ENCODE assay signal across 19 mouse cellular contexts in genomic region chr1:137963656-137964055, GRCm38 (mm10).
DNase-seq lines count a peak whose midpoint lies in the region; ATAC-seq and TF ChIP-seq lines count a peak whose summit lies in the region.
"Had no signal": no experiment of that assay in that cellular context is flagged by ENCODE, and none has a peak within 500 bp of the region (broad histone marks: within the 10 kb centered on the region; RNA-seq: fewer than 3 reads in every experiment).

No protein-coding gene starts in this region.

- ATAC-seq in forebrain, embryonic 15.5 days (replicated peaks), result no peak
- no peak for ATAC-seq in forebrain, embryonic 14.5 days
- ATAC-seq in midbrain, embryonic 11.5 days (ENCODE audit: low FRiP score), result no peak
- ATAC-seq in midbrain, embryonic 14.5 days (ENCODE audit: low FRiP score, low TSS enrichment), result no peak
- no peak for ATAC-seq in midbrain, postnatal 0 days (ENCODE audit: low FRiP score)
- ATAC-seq in granulocyte monocyte progenitor cell, adult 5-6 weeks (replicated peaks; ENCODE audit: poor library complexity, severe bottlenecking), result no peak

- H3K27me3 ChIP-seq in forebrain, embryonic 15.5 days, result no peaks in the 10 kb centered on the region
- H3K27me3 ChIP-seq in forebrain, embryonic 14.5 days (replicated peaks; ENCODE audit: control insufficient read depth, insufficient read depth, low read length), result no peaks in the 10 kb centered on the region
- no peaks in the 10 kb centered on the region for H3K27me3 ChIP-seq in midbrain, embryonic 11.5 days (ENCODE audit: control insufficient read depth, insufficient read depth, low read length)
- no peaks in the 10 kb centered on the region for H3K27me3 ChIP-seq in midbrain, embryonic 14.5 days (ENCODE audit: control insufficient read depth, insufficient read depth, low read length)
- H3K27me3 ChIP-seq in midbrain, postnatal 0 days (ENCODE audit: insufficient read depth, low read length), result no peaks in the 10 kb centered on the region
- H3K27me3 ChIP-seq: embryonic facial prominence, embryonic 12.5 days; heart, embryonic 13.5 days; hindbrain, embryonic 15.5 days had no signal

- peak overlapping the region; percentile 46 for H3K27ac ChIP-seq in forebrain, embryonic 15.5 days (replicated peaks)
- no peak overlapping the region for H3K27ac ChIP-seq in forebrain, embryonic 14.5 days (ENCODE audit: low read depth, low read length)
- no peak overlapping the region for H3K27ac ChIP-seq in midbrain, embryonic 11.5 days (ENCODE audit: low read depth, low read length)
- H3K27ac ChIP-seq in midbrain, embryonic 14.5 days (replicated peaks; ENCODE audit: low read depth, low read length), result no peak overlapping the region
- peak overlapping the region; percentile 32; the same call in 1 of the 2 replicates for H3K27ac ChIP-seq in midbrain, postnatal 0 days (ENCODE audit: low read depth, low read length)
- H3K27ac ChIP-seq: embryonic facial prominence, embryonic 12.5 days; gastrocnemius, adult 2 months; heart, embryonic 13.5 days; hindbrain, embryonic 15.5 days had no signal

- WGBS in forebrain, embryonic 15.5 days, result 83% methylated on average over 6 of the region's 6 CpGs
- WGBS in forebrain, embryonic 14.5 days, result 86% methylated on average over 6 of the region's 6 CpGs
- WGBS in midbrain, embryonic 11.5 days, result 86% methylated on average over 6 of the region's 6 CpGs
- WGBS in midbrain, embryonic 14.5 days, result 66% methylated on average over 6 of the region's 6 CpGs
- WGBS in midbrain, postnatal 0 days, result 62% methylated on average over 6 of the region's 6 CpGs

- H3K9me3 ChIP-seq in forebrain, embryonic 15.5 days, result no peaks in the 10 kb centered on the region
- H3K9me3 ChIP-seq in forebrain, embryonic 14.5 days (replicated peaks; ENCODE audit: control insufficient read depth, low read length), result no peaks in the 10 kb centered on the region
- H3K9me3 ChIP-seq in midbrain, embryonic 11.5 days (ENCODE audit: control insufficient read depth, low read length), result no peaks in the 10 kb centered on the region
- H3K9me3 ChIP-seq in midbrain, embryonic 14.5 days (ENCODE audit: control insufficient read depth, low read length), result no peaks in the 10 kb centered on the region
- no peaks in the 10 kb centered on the region for H3K9me3 ChIP-seq in midbrain, postnatal 0 days (ENCODE audit: low read length)
- H3K9me3 ChIP-seq: embryonic facial prominence, embryonic 12.5 days; hindbrain, embryonic 15.5 days had no signal

- H3K36me3 ChIP-seq in forebrain, embryonic 15.5 days, result peaks cover 21% of the 10 kb centered on the region
- peaks cover 34% of the 10 kb centered on the region for H3K36me3 ChIP-seq in forebrain, embryonic 14.5 days (ENCODE audit: control insufficient read depth, insufficient read depth, low read length)
- H3K36me3 ChIP-seq in midbrain, embryonic 11.5 days (ENCODE audit: control insufficient read depth, insufficient read depth, low read length), result no peaks in the 10 kb centered on the region
- peaks cover 19% of the 10 kb centered on the region; the same call in 1 of the 2 replicates for H3K36me3 ChIP-seq in midbrain, embryonic 14.5 days (ENCODE audit: control insufficient read depth, insufficient read depth, low read length)
- 0 out of 2 replicates have a peak, but pooled peaks cover 6% of the 10 kb centered on the region for H3K36me3 ChIP-seq in midbrain, postnatal 0 days (ENCODE audit: insufficient read depth, low read length)

- peaks cover 26% of the 10 kb centered on the region for H3K4me1 ChIP-seq in forebrain, embryonic 15.5 days
- peaks cover 11% of the 10 kb centered on the region for H3K4me1 ChIP-seq in forebrain, embryonic 14.5 days (ENCODE audit: control insufficient read depth, insufficient read depth, low read length)
- peaks cover 3% of the 10 kb centered on the region; the same call in 1 of the 2 replicates for H3K4me1 ChIP-seq in midbrain, embryonic 11.5 days (ENCODE audit: control insufficient read depth, insufficient read depth, low read length)
- H3K4me1 ChIP-seq in midbrain, embryonic 14.5 days (ENCODE audit: control insufficient read depth, insufficient read depth, low read length), result peaks cover 3% of the 10 kb centered on the region
- no peaks in the 10 kb centered on the region for H3K4me1 ChIP-seq in midbrain, postnatal 0 days (ENCODE audit: insufficient read depth, low read length)
- H3K4me1 ChIP-seq: embryonic facial prominence, embryonic 12.5 days; heart, embryonic 13.5 days had no signal

- no peak for TF ChIP-seq CTCF in midbrain, postnatal 0 days (IDR thresholded peaks at IDR 0.05)

- H3K4me2 ChIP-seq in forebrain, embryonic 15.5 days (replicated peaks), result no peak overlapping the region
- H3K4me2 ChIP-seq in forebrain, embryonic 14.5 days (ENCODE audit: low read length), result no peak overlapping the region
- H3K4me2 ChIP-seq in midbrain, embryonic 11.5 days, result no peak overlapping the region
- no peak overlapping the region for H3K4me2 ChIP-seq in midbrain, embryonic 14.5 days (ENCODE audit: low read length)
- H3K4me2 ChIP-seq in midbrain, postnatal 0 days (ENCODE audit: low read depth, low read length, poor library complexity, severe bottlenecking), result no peak overlapping the region
- H3K4me2 ChIP-seq: embryonic facial prominence, embryonic 12.5 days; heart, embryonic 13.5 days; hindbrain, embryonic 15.5 days had no signal

- H3K4me3 ChIP-seq in forebrain, embryonic 15.5 days, result no peak overlapping the region
- no peak overlapping the region for H3K4me3 ChIP-seq in forebrain, embryonic 14.5 days (ENCODE audit: low read depth, low read length)
- no peak overlapping the region for H3K4me3 ChIP-seq in midbrain, embryonic 11.5 days (ENCODE audit: low read depth, low read length)
- no peak overlapping the region for H3K4me3 ChIP-seq in midbrain, embryonic 14.5 days (replicated peaks; ENCODE audit: low read depth, low read length)
- no peak overlapping the region for H3K4me3 ChIP-seq in midbrain, postnatal 0 days (ENCODE audit: low read depth, low read length)
- H3K4me3 ChIP-seq: embryonic facial prominence, embryonic 12.5 days; gastrocnemius, adult 2 months; heart, embryonic 13.5 days; hindbrain, embryonic 15.5 days had no signal

- H3K9ac ChIP-seq in forebrain, embryonic 15.5 days (replicated peaks), result no peak overlapping the region
- H3K9ac ChIP-seq in forebrain, embryonic 14.5 days (ENCODE audit: low read length), result no peak overlapping the region
- H3K9ac ChIP-seq in midbrain, embryonic 11.5 days (ENCODE audit: low read length), result no peak overlapping the region
- no peak overlapping the region for H3K9ac ChIP-seq in midbrain, embryonic 14.5 days (replicated peaks; ENCODE audit: low read length)
- H3K9ac ChIP-seq in midbrain, postnatal 0 days (replicated peaks; ENCODE audit: low read length, poor library complexity, severe bottlenecking), result no peak overlapping the region
- H3K9ac ChIP-seq: embryonic facial prominence, embryonic 12.5 days; heart, embryonic 13.5 days; hindbrain, embryonic 15.5 days had no signal

- no peak for DNase-seq in forebrain, embryonic 14.5 days (ENCODE audit: low spot score)
- DNase-seq in midbrain, embryonic 11.5 days (ENCODE audit: low spot score, missing footprints), result peak; percentile 77
- DNase-seq in midbrain, embryonic 14.5 days, result no peak
- DNase-seq in midbrain, postnatal 0 days (ENCODE audit: low spot score), result no peak
- peak; percentile 18 for DNase-seq in retina, adult 2 months (ENCODE audit: low read depth, low spot score)
- no peak for DNase-seq in thymus, postnatal 0 days (ENCODE audit: low spot score)
- DNase-seq: adrenal gland, adult 2 months; adrenal gland, postnatal 36 days; cerebellum, adult 11 months; cerebellum, adult 9-11 months; gastrocnemius, adult 2 months; gastrocnemius, postnatal 25 days; heart, adult 11 months; heart, postnatal 36 days had no signal

Comparison
In these comparisons a context has a peak if more than half of its experiments do, and no peak if none do; other contexts are left out.
1. H3K27ac ChIP-seq: peak in forebrain, embryonic 15.5 days (single experiment) and midbrain, postnatal 0 days (single experiment); none in forebrain, embryonic 14.5 days (single experiment), midbrain, embryonic 11.5 days (single experiment) and midbrain, embryonic 14.5 days (single experiment).
2. DNase-seq: peak in midbrain, embryonic 11.5 days (single experiment) and retina, adult 2 months (single experiment); none in forebrain, embryonic 14.5 days (single experiment), midbrain, embryonic 14.5 days (single experiment), midbrain, postnatal 0 days (single experiment) and thymus, postnatal 0 days (single experiment).